In genomic region chr11:118182768-118183167, GRCm38 (mm10) we compare ENCODE assay signal across 24 mouse cellular contexts. TPM values are rescaled to one million over a fixed set of nuclear protein-coding genes. Genes with fewer than 3 reads are reported as not detected.
"Had no signal": no experiment of that assay in that cellular context is flagged by ENCODE, and none has a peak within 500 bp of the region (broad histone marks: within the 10 kb centered on the region; RNA-seq: fewer than 3 reads in every experiment).

No protein-coding gene starts in this region.

- DNase-seq: kidney, adult 11 months; kidney, adult 8-10 months; kidney, postnatal 10 days; kidney, postnatal 36 days; layer of hippocampus, adult 9-11 months; left cerebral cortex, postnatal 4 days; liver, postnatal 0 days; lung, postnatal 10 days; lung, postnatal 36 days; thymus, postnatal 25 days had no signal

- H3K27me3 ChIP-seq: kidney, embryonic 15.5 days; limb, embryonic 12.5 days; limb, embryonic 15.5 days; lung, embryonic 15.5 days; megakaryocyte, embryonic 14.5 days; midbrain, embryonic 13.5 days; neural tube, embryonic 13.5 days; stomach, embryonic 15.5 days had no signal

- H3K4me1 ChIP-seq: limb, embryonic 12.5 days; limb, embryonic 15.5 days; midbrain, embryonic 10.5 days; midbrain, embryonic 13.5 days; neural tube, embryonic 13.5 days had no signal

- ATAC-seq: liver, postnatal 0 days; midbrain, embryonic 13.5 days; midbrain, embryonic 16.5 days had no signal

- H3K4me2 ChIP-seq: kidney, embryonic 15.5 days; limb, embryonic 12.5 days; limb, embryonic 15.5 days; liver, embryonic 11.5 days; lung, embryonic 15.5 days; midbrain, embryonic 13.5 days; neural tube, embryonic 13.5 days; stomach, embryonic 15.5 days had no signal

- H3K9ac ChIP-seq: kidney, embryonic 15.5 days; limb, embryonic 12.5 days; limb, embryonic 15.5 days; liver, embryonic 14.5 days; liver, postnatal 0 days; lung, embryonic 15.5 days; midbrain, embryonic 13.5 days; neural tube, embryonic 13.5 days; stomach, embryonic 15.5 days had no signal

- H3K27ac ChIP-seq: kidney, embryonic 15.5 days; limb, embryonic 12.5 days; limb, embryonic 15.5 days; liver, embryonic 14.5 days; lung, embryonic 15.5 days; midbrain, embryonic 10.5 days; midbrain, embryonic 13.5 days; neural tube, embryonic 13.5 days; stomach, embryonic 15.5 days had no signal

- H3K9me3 ChIP-seq: kidney, embryonic 15.5 days; limb, embryonic 12.5 days; limb, embryonic 15.5 days; lung, embryonic 15.5 days; megakaryocyte, embryonic 14.5 days; midbrain, embryonic 10.5 days; midbrain, embryonic 13.5 days; neural tube, embryonic 13.5 days; stomach, embryonic 15.5 days had no signal

- H3K4me3 ChIP-seq: kidney, embryonic 15.5 days; limb, embryonic 12.5 days; limb, embryonic 15.5 days; lung, embryonic 15.5 days; megakaryocyte, embryonic 14.5 days; midbrain, embryonic 10.5 days; midbrain, embryonic 13.5 days; myocyte; neural tube, embryonic 13.5 days; stomach, embryonic 15.5 days had no signal

RNA-seq across cellular contexts. Expression of gene Dnah17, which starts 52.3 kb away (rescaled TPM):
- total RNA-seq: monocyte, adult 5-6 weeks had no signal
